Comparison of ENCODE assay signal across 8 mouse cellular contexts in the genomic region with DNA sequence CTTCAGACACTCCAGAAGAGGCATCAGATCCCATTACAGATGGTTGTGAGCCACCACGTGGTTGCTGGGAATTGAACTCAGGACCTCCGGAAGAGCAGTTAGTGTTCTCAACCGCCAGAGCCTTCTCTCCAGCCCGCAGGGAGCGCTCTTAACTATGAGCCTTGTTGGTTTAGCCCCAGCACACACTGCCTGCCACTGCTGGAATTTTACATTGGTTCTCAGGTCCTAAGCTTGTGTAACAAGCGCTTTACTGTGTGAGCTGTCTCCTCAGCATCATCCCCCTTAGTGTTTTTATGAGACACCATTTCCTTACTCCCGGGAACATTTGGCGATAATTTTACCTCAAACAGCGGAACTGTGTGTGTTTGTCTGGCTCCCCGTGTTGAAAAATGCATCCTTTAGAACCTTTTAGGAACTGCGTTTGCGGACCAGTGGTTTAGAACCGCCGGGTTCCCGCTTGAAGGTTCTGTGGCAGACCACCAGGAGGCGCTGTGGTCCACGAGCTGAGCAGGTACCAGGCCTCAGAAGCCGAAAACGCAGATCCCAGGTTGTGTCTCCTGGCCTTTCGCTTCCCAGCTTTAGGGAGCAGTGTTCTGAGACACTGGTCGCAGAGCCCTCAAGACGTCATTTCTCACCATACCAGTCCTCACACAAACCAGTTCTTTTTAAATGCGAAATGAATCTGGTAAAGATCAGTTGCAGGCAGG. TPM values are rescaled to one million over a fixed set of nuclear protein-coding genes. Genes with fewer than 3 reads are reported as not detected.
A peak's percentile ranks its signal among the peaks of the same experiment; 100 is the strongest.
DNase-seq lines count a peak whose midpoint lies in the region; ATAC-seq and TF ChIP-seq lines count a peak whose summit lies in the region.
"Had no signal": no experiment of that assay in that cellular context is flagged by ENCODE, and none has a peak within 500 bp of the region (broad histone marks: within the 10 kb centered on the region; RNA-seq: fewer than 3 reads in every experiment).

No protein-coding gene starts in this region.

- peak; percentile 93 for TF ChIP-seq CTCF in bone marrow, adult 2 months (IDR thresholded peaks at IDR 0.05; ENCODE audit: control insufficient read depth, insufficient read depth, low read length)

- no peak overlapping the region for H3K27ac ChIP-seq in bone marrow, adult 2 months (ENCODE audit: control insufficient read depth, insufficient read depth, low read depth, low read length, poor library complexity)
- H3K27ac ChIP-seq in embryonic facial prominence, embryonic 14.5 days (replicated peaks; ENCODE audit: low read depth, low read length): no peak overlapping the region
- H3K27ac ChIP-seq in midbrain, embryonic 13.5 days: no peak overlapping the region
- H3K27ac ChIP-seq: macrophage had no signal

- no peak overlapping the region for H3K4me3 ChIP-seq in bone marrow, adult 2 months (replicated peaks; ENCODE audit: control insufficient read depth, low read depth, low read length)
- H3K4me3 ChIP-seq in embryonic facial prominence, embryonic 14.5 days (ENCODE audit: low read depth, low read length): no peak overlapping the region
- H3K4me3 ChIP-seq in midbrain, embryonic 13.5 days (replicated peaks): no peak overlapping the region

- DNase-seq in MN1 (ENCODE audit: low spot score): peak; percentile 78
- peak; percentile 66 for DNase-seq in embryonic facial prominence, embryonic 14.5 days (ENCODE audit: low spot score)
- DNase-seq in heart, postnatal 4 days: peak; percentile 88
- peak; percentile 85 to 91 for DNase-seq in left cerebral cortex, adult 18-20 months (ENCODE audit: low spot score in 2 of 2)
- DNase-seq in spleen, adult 12 weeks (ENCODE audit: low spot score): peak; percentile 39

- TF ChIP-seq POLR2A in bone marrow, adult 2 months (IDR thresholded peaks at IDR 0.05; ENCODE audit: borderline replicate concordance, control insufficient read depth, low read depth, low read length): no peak

- H3K4me1 ChIP-seq in bone marrow, adult 2 months (ENCODE audit: control insufficient read depth, insufficient read depth, low read length): no peaks in the 10 kb centered on the region
- no peaks in the 10 kb centered on the region for H3K4me1 ChIP-seq in embryonic facial prominence, embryonic 14.5 days (ENCODE audit: control insufficient read depth, insufficient read depth, low read length)
- H3K4me1 ChIP-seq in midbrain, embryonic 13.5 days (replicated peaks): no peaks in the 10 kb centered on the region

- no peaks in the 10 kb centered on the region for H3K27me3 ChIP-seq in embryonic facial prominence, embryonic 14.5 days (replicated peaks; ENCODE audit: control insufficient read depth, insufficient read depth, low read length)
- H3K27me3 ChIP-seq in midbrain, embryonic 13.5 days: peaks cover 5% of the 10 kb centered on the region; the same call in 1 of the 2 replicates

- no peaks in the 10 kb centered on the region for H3K36me3 ChIP-seq in embryonic facial prominence, embryonic 14.5 days (ENCODE audit: control insufficient read depth, insufficient read depth, low read length)
- no peaks in the 10 kb centered on the region for H3K36me3 ChIP-seq in midbrain, embryonic 13.5 days

- H3K9me3 ChIP-seq in embryonic facial prominence, embryonic 14.5 days (ENCODE audit: control insufficient read depth, low read length): no peaks in the 10 kb centered on the region
- H3K9me3 ChIP-seq in midbrain, embryonic 13.5 days: no peaks in the 10 kb centered on the region

- no peak overlapping the region for H3K9ac ChIP-seq in embryonic facial prominence, embryonic 14.5 days (ENCODE audit: low read depth, low read length)
- H3K9ac ChIP-seq in midbrain, embryonic 13.5 days (replicated peaks): no peak overlapping the region

- H3K4me2 ChIP-seq in embryonic facial prominence, embryonic 14.5 days (ENCODE audit: low read depth, low read length): no peak overlapping the region
- no peak overlapping the region for H3K4me2 ChIP-seq in midbrain, embryonic 13.5 days (replicated peaks)

- WGBS in bone marrow, adult 2 months: 16% methylated on average over 23 of the region's 23 CpGs
- 15% methylated on average over 23 of the region's 23 CpGs for WGBS in embryonic facial prominence, embryonic 14.5 days
- 16% methylated on average over 23 of the region's 23 CpGs for WGBS in midbrain, embryonic 13.5 days

- 0 out of 2 replicates have a peak, but pooled peaks have one; percentile 50 for ATAC-seq in embryonic facial prominence, embryonic 14.5 days (ENCODE audit: low read depth)
- ATAC-seq in midbrain, embryonic 13.5 days: 0 out of 2 replicates have a peak, but pooled peaks have one; percentile 9

RNA-seq across cellular contexts. Expression of a gene that starts 24.7 kb away (rescaled TPM):
- 0.37 and 2.7 TPM in 2 replicates for polyA plus RNA-seq in bone marrow, adult 2 months (2011; ENCODE audit: insufficient read depth, insufficient read length, low replicate concordance, missing spikeins)
- polyA plus RNA-seq in embryonic facial prominence, embryonic 14.5 days (2014; fragmentation: Nextera tagmentation; extraction: Ambion mirVana): 4.5 and 5.8 TPM in 2 replicates
- 1 to 10 TPM; 6.6 to 8.0 TPM for total RNA-seq in heart, postnatal 4 days (2021)
- 100 to 1,000 TPM; 188 to 195 TPM for total RNA-seq in left cerebral cortex, adult 18-20 months (2021)
- polyA plus RNA-seq in midbrain, embryonic 13.5 days (2015; fragmentation: Nextera tagmentation; extraction: Ambion mirVana): 18.6 and 19.0 TPM in 2 replicates
